Mouse (Mus musculus) CH12.LX (cell line): Measurements from ENCODE around the gene P4hb. TPM values are rescaled to one million over a fixed set of nuclear protein-coding genes. Genes with fewer than 3 reads are reported as not detected.

Experiments
- DNase-seq: peaks from one replicate; pipeline ENCODE4 v3.0.0-alpha.2; 2013; ENCODE audit errors: extremely low read depth
- H3K27ac ChIP-seq: 2 replicates; pipeline ENCODE4 v1.5.1; 2012; ENCODE audit warnings: low read depth, mild to moderate bottlenecking, control low read depth, moderate library complexity; ENCODE audit not compliant: insufficient read depth
- H3K27me3 ChIP-seq: replicated peaks from 2 replicates; pipeline ENCODE3; 2012; ENCODE audit warnings: inconsistent platforms
- H3K36me3 ChIP-seq, 2 experiments: replicated peaks in 1 of 2; 2 replicates each; pipeline versions ENCODE3 to v1.6.1; 2012; ENCODE audit warnings: inconsistent platforms in 1 of 2, low read length in 1 of 2, mild to moderate bottlenecking in 1 of 2, mixed read lengths in 1 of 2, moderate library complexity in 1 of 2; ENCODE audit not compliant: control insufficient read depth in 1 of 2, insufficient read depth in 1 of 2
- H3K4me1 ChIP-seq, 2 experiments: 2 replicates each; pipeline ENCODE4 v1.6.1; 2012; ENCODE audit warnings: inconsistent platforms in 1 of 2, moderate library complexity in 1 of 2; ENCODE audit not compliant: insufficient read depth in 2 of 2, control insufficient read depth in 1 of 2
- H3K4me2 ChIP-seq: 2 replicates; pipeline ENCODE4 v1.6.1; 2012; ENCODE audit warnings: low read depth, mild to moderate bottlenecking, control low read depth; ENCODE audit not compliant: poor library complexity, insufficient read depth, severe bottlenecking
- H3K4me3 ChIP-seq, 3 experiments: fragments of 150-350 bp in 1 of 3; sonication (generic) in 1 of 3; replicated peaks in 1 of 3; 2 replicates each; pipeline versions ENCODE3 to v1.5.1; 2011 to 2012; ENCODE audit warnings: low read depth in 2 of 3, low read length in 2 of 3, mild to moderate bottlenecking in 2 of 3, moderate library complexity in 2 of 3, control low read depth in 1 of 3, improper control_type of control experiment in 1 of 3, inconsistent platforms in 1 of 3, mixed read lengths in 1 of 3; ENCODE audit not compliant: poor library complexity in 1 of 3
- H3K79me2 ChIP-seq: replicated peaks from 2 replicates; pipeline ENCODE4 v1.6.1; 2012; ENCODE audit warnings: mild to moderate bottlenecking, moderate library complexity; ENCODE audit not compliant: control insufficient read depth, poor library complexity, insufficient read depth, severe bottlenecking; ENCODE audit errors: extremely low read depth
- H3K9ac ChIP-seq: 2 replicates; pipeline ENCODE4 v1.6.1; 2012; ENCODE audit warnings: low read depth, mild to moderate bottlenecking, control low read depth, moderate library complexity; ENCODE audit not compliant: insufficient read depth
- H3K9me3 ChIP-seq: replicated peaks from 2 replicates; pipeline ENCODE3; 2012; ENCODE audit warnings: low read length, inconsistent platforms, mixed read lengths
- BHLHE40 ChIP-seq: IDR thresholded peaks from 2 replicates; pipeline ENCODE4 v1.6.1; 2011; ENCODE audit warnings: mild to moderate bottlenecking, low read depth, low read length, improper control_type of control experiment
- CHD1 ChIP-seq: IDR thresholded peaks from 2 replicates; pipeline ENCODE4 v1.6.1; 2012; ENCODE audit warnings: low read depth, low read length, improper control_type of control experiment, inconsistent platforms
- IRF4 ChIP-seq: IDR thresholded peaks from 2 replicates; pipeline ENCODE4 v1.6.1; 2014; ENCODE audit warnings: low read depth, mild to moderate bottlenecking, inconsistent platforms, low read length, improper control_type of control experiment
- KAT2A ChIP-seq: IDR thresholded peaks from 2 replicates; pipeline ENCODE4 v1.6.1; 2012; ENCODE audit warnings: low read length, improper control_type of control experiment, inconsistent platforms; ENCODE audit not compliant: insufficient replicate concordance
- MEF2A ChIP-seq: IDR thresholded peaks from 2 replicates; pipeline ENCODE4 v1.6.1; 2014; ENCODE audit warnings: low read depth, mild to moderate bottlenecking, inconsistent platforms, low read length, improper control_type of control experiment, borderline replicate concordance
- MYC ChIP-seq: IDR thresholded peaks from 2 replicates; pipeline ENCODE4 v1.6.1; 2011; ENCODE audit warnings: low read depth, mild to moderate bottlenecking, improper control_type of control experiment, low read length
- PAX5 ChIP-seq: IDR thresholded peaks from 2 replicates; pipeline ENCODE4 v1.6.1; 2012; ENCODE audit warnings: low read length, inconsistent platforms, mixed read lengths
- POLR2AphosphoS2 ChIP-seq: IDR thresholded peaks from 2 replicates; pipeline ENCODE4 v1.6.1; 2011; ENCODE audit warnings: low read depth, low read length, improper control_type of control experiment
- RAD21 ChIP-seq: IDR thresholded peaks from 2 replicates; pipeline ENCODE4 v1.6.1; 2011; ENCODE audit warnings: low read depth, mild to moderate bottlenecking, low read length, improper control_type of control experiment, moderate library complexity
- SMC3 ChIP-seq: IDR thresholded peaks from 2 replicates; pipeline ENCODE4 v1.6.1; 2011; ENCODE audit warnings: low read depth, low read length, improper control_type of control experiment
- TBP ChIP-seq: conservative IDR thresholded peaks from 2 replicates; pipeline ENCODE4 v1.6.1; 2011; ENCODE audit warnings: low read depth, low read length, improper control_type of control experiment
- TCF12 ChIP-seq: IDR thresholded peaks from 2 replicates; pipeline ENCODE4 v1.6.1; 2014; ENCODE audit warnings: low read depth, mild to moderate bottlenecking, inconsistent platforms, low read length, improper control_type of control experiment
- ZKSCAN1 ChIP-seq: IDR thresholded peaks from 2 replicates; pipeline ENCODE4 v1.6.1; 2012; ENCODE audit warnings: low read depth, inconsistent platforms, low read length, improper control_type of control experiment, borderline replicate concordance
- ZMIZ1 ChIP-seq: IDR thresholded peaks from 2 replicates; pipeline ENCODE4 v1.6.1; 2012; ENCODE audit warnings: low read depth, mild to moderate bottlenecking, inconsistent platforms, low read length, improper control_type of control experiment
- ZNF384 ChIP-seq: IDR thresholded peaks from 2 replicates; pipeline ENCODE4 v1.6.1; 2012; ENCODE audit warnings: low read depth, low read length, improper control_type of control experiment, inconsistent platforms
- dilution Hi-C: fragments of 300-500 bp; cut with MboI; formaldehyde crosslinking; loops from 2 replicates; pipeline ENCODE4 v1.14.3; 2020; ENCODE audit warnings: low sequenced_read_pairs; ENCODE audit not compliant: extremely low pct_unique_long_range_greater_than_20kb, extremely low pct_ligation_motif_present
- in situ Hi-C: fragments of 300-500 bp; cut with MboI; formaldehyde crosslinking; loops from 3 replicates; pipeline ENCODE4 v1.14.3; 2019; ENCODE audit warnings: low sequenced_read_pairs, low pct_ligation_motif_present, low pct_unique_long_range_greater_than_20kb, mixed read lengths
- polyA plus RNA-seq: library from polyadenylated mRNA; unstranded; fragments of >175 nt; gene quantifications from 2 replicates; pipeline ENCODE4 v1.2.1, GENCODE M21; 2012; ENCODE audit warnings: low read depth; ENCODE audit not compliant: insufficient read length
- total RNA-seq, 2 experiments: library from RNA; depleted of rRNA; stranded (reverse); fragments of 300-350 nt in 1 of 2; fragments of >200 nt in 1 of 2; gene quantifications; 2 replicates each; pipeline ENCODE4 v1.2.3; 2012 to 2014

Gene P4hb
- total and polyA plus RNA-seq, 3 experiments = 486 to 644 (median 531) TPM

- TF ChIP-seq MYC = no peak
- TF ChIP-seq POLR2AphosphoS2 = peak; percentile 65; the same call in 1 of the 2 replicates
- Histone ChIP-seq H3K4me2 (no peak overlapping the region), H3K36me3 (peaks cover 35 to 51% of the 10 kb centered on the region in 2 experiments), H3K9ac (no peak overlapping the region), H3K79me2 (peaks cover 45% of the 10 kb centered on the region), H3K9me3 (no peaks in the 10 kb centered on the region), H3K27ac (no peak overlapping the region), H3K4me3 (no peak overlapping the region), H3K4me1 (peaks cover 15 to 66% of the 10 kb centered on the region in 2 experiments), H3K27me3 (no peaks in the 10 kb centered on the region)
- dilution Hi-C loops (no loop called here), in situ Hi-C loops (no loop called here)
- DNase-seq = no peak
Observed at GRCm38 (mm10) chr11:120575940-120576339, 2.9 kb upstream of the P4hb start.

GRCm38 (mm10) chr11:120575046-120575445, 2.0 kb upstream of the P4hb start:
- dilution Hi-C loops = no loop called here
- Histone ChIP-seq H3K27me3 (no peaks in the 10 kb centered on the region), H3K9me3 (no peaks in the 10 kb centered on the region), H3K4me2 (0 out of 2 replicates have a peak overlapping the region, but pooled peaks have one; percentile 75), H3K79me2 (peaks cover 45% of the 10 kb centered on the region), H3K4me1 (peaks cover 15 to 69% of the 10 kb centered on the region in 2 experiments), H3K36me3 (peaks cover 44 to 56% of the 10 kb centered on the region in 2 experiments), H3K27ac (no peak overlapping the region), H3K9ac (no peak overlapping the region), H3K4me3 (no peak overlapping the region)
- TF ChIP-seq IRF4 (no peak), MEF2A (no peak), POLR2AphosphoS2 (no peak), BHLHE40 (no peak), MYC (no peak), ZNF384 (peak; percentile 73), RAD21 (no peak), TBP (no peak), ZMIZ1 (0 out of 2 replicates have a peak, but pooled peaks have one; percentile 5), CHD1 (no peak), ZKSCAN1 (no peak), PAX5 (no peak), SMC3 (no peak), TCF12 (no peak), KAT2A (no peak)
- in situ Hi-C loops = no loop called here
- DNase-seq = no peak
